Mouse (Mus musculus) heart, postnatal 10 days (tissue): ENCODE measurements at regions not wholly inside any gene's neighbourhood (a gene's known extent, or its start where the extent isn't known, plus 50 kb on each side); places are given as distances from the start of the nearest gene placed in this dataset.

Source experiments
- DNase-seq, 2 experiments: peaks; one replicate each; pipeline ENCODE4 v3.0.0; 2021
- intact Hi-C: fragments of 180-260 bp; cut with DNase I; formaldehyde crosslinking; loops from one replicate; pipeline ENCODE4 v1.15.1; 2025

GRCm38 (mm10) chr3:107387314-107388087, 54.0 kb upstream of the Rbm15 start:
- no peak for DNase-seq
- intact Hi-C loops = no loop called here

GRCm38 (mm10) chr3:107386432-107386831, 53.0 kb upstream of the Rbm15 start:
- intact Hi-C loops = no loop called here
- peak; percentile 41 to 45 for DNase-seq
